Mouse (Mus musculus) MEL-GATA-1-ER (cell line): ENCODE results near the gene Adcy10.

ENCODE experiments used
- DNase-seq: peaks from one replicate; pipeline ENCODE4 v3.0.0-alpha.2; 2012; ENCODE audit warnings: low read depth; ENCODE audit errors: extremely low read depth

Gene Adcy10

GRCm38 (mm10) chr1:165603218-165603617, 118.2 kb downstream of the Adcy10 start:
- no peak for DNase-seq

- no peak for DNase-seq
These were observed 119.2 kb downstream of the Adcy10 start for GRCm38 (mm10) chr1:165604203-165604602.

DNA sequence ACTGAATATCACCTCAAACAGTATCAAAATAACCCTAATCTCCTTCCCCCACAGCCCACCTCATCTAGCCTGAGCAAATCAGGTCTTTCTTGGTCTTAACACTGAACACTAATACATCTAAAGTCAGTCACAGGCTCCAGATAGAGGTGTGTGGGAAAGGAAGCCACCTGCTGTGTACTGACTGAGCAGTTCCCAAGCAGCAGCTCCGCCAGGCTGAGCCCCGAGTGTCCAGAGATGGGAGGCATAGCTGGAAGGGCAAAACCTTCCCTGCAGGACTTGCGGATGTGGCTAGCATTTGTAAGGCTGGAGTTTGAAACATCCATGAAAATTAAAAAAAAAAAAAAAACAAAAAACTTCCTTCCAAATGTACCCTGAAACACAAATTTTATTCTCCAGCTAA, 120.1 kb downstream of the Adcy10 start:
- DNase-seq = no peak

- DNase-seq = no peak
These were observed 120.8 kb downstream of the Adcy10 start for GRCm38 (mm10) chr1:165605774-165606173.

DNA sequence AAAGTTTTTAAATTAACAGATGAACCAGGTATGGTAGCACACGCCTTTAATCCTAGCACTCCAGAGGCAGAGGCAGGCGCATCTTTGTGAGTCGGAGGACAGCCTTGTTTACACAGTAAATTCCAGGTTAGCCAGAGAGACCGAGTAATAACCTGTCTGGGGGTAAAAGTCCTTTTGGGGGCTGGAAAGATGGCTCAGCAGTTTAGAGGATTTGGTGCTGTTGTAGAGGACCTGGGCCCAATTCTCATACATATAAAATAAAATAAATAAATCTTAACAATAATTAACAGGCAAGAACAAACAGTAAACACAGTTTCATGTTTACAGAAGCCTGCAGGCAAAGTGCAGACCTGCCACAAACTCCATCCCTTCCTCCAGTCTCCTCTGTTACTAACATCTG, 123.9 kb downstream of the Adcy10 start:
- DNase-seq = no peak

GRCm38 (mm10) chr1:165609495-165610320, 124.7 kb downstream of the Adcy10 start:
- no peak for DNase-seq

DNA sequence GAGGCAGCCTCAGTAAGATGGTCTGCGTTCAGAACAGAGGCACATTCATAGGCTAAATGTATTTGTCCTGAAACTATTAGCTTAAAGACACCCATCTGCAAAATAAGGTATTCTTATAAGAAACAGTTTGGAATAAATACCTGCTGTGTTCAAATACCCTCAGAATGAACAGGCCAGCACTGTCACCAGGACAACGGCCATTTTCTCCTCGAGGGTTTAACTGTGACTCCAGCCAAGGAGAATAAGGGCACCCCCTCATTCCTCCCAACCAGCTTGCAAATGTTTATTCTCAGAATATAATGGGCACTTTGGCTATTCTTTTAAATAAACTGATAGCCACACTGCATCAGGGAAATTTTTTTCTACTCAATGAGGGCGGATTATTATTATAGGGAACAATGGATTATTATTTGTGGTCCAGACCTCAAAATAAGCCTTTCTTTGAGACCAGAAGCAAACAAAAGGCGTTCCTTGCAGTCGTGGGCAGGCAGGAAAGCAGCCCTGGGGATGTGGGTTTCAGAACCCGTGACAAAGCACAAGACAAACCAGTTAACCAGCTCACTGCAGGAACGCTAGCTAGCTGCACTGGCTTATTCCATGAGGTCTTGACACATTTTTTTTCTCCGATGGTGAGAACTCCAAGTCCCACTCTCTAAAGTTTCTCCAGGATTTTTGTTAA, 125.5 kb downstream of the Adcy10 start:
- DNase-seq = no peak

DNA sequence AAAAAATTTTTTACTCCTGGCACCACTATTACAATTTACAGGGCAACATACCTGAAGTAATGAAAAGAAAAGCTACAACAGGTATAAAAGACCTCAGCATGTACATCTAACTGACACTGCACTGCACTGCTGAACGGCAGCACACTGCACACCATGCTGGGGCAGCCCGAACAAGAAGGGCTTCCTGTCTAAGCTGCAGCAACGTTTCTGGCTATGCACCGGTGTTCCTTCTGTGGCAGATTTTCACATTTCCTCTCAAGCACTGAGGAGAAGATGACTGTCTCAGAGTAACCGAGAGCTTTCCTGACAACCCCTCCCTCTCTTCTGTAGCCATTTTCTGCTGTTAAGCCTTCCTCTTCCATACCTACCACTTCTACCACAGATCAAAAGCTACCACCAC, 127.7 kb downstream of the Adcy10 start:
- no peak for DNase-seq

DNA sequence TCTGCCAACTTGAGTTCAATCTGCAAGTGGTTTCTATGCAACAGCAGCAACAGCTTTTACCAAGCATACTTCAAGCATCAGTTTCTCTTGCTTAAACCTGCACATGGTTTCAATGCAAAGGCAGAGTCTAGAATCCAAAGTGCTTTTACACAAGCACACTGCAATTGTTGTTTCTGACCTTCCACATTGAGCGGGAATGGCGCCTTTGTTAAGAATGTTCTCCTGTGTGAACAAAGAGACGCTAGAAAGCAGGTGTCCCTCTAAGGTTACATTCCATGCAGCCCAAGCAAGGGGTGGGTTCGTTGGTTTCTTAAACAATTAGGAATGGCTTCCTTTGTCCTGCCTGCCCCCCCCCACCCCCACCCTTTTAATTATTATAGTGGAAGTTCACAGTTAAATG, 128.9 kb downstream of the Adcy10 start:
- no peak for DNase-seq

DNA sequence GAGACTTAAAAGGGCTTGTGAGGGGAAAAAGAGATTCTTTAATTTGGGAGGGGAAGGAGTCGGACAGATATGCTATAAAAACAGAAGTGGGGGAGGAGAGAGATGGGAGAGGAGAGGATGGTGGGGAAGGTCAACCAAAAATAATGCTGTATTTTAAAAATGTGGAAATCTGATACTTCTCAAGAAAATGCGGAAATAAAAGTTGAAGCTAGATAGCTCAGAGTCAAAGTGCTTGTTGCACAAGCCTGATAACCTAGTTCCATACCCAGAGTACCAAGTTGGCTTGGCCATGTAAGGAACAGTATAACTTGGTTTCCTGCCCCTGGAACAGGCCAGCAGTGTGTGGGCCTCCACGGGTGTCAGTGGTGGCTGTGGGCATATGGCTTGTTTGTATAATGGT, 129.8 kb downstream of the Adcy10 start:
- peak; percentile 54 for DNase-seq

- DNase-seq = no peak
These were observed 131.7 kb downstream of the Adcy10 start for GRCm38 (mm10) chr1:165616652-165617051.

DNA sequence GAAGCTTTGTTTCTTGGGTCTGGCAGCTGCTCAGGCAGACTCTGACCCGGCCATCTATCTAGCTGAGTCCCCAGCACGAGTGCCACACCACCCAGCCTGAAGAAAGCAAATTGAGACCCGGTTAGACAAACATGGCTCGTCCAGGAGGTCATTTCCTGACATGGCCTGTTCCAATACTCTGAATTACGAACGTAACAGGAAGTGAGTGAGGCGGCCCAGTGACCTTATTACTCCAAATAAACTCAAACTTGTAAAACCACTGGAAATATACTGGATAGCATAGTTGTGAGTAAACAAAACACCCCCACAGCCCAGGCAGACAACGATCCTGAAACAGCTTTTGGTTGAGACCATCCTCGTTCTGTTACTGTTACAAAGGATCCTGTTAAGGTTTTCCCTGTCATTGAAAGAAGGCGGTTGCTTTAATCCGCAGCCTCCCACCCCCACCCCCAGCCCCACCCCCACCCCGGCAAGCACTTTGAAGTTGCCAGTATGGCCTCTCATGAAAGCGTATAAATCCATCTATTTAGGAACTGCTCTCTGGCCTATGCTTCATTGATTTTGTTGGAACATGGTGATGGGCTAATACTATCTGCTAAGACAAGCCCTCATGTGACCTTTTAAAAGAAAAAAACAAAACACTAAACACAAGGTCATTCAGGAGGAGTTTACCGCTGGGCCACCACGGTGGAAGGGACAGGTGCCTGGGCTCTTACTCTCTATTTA, 132.3 kb downstream of the Adcy10 start:
- DNase-seq = no peak

GRCm38 (mm10) chr1:165618201-165618624, 133.2 kb downstream of the Adcy10 start:
- DNase-seq = no peak

DNA sequence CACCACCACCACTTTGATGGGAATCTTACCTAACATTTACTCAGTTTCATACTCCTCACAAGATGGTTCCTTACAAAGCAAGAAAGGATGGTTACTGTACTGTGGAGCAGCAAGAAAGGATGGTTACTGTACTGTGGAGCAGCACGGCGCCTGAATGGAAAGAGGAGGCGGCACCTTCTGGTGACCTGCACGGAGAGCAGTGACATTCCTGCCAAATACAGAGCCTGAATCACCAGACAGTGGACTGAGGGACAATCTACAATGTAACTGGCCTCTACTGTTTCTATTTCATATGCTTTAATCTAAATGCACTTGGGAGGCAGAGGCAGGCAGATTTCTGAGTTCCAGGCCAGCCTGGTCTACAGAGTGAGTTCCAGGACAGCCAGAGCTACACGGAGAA, 140.1 kb downstream of the Adcy10 start:
- no peak for DNase-seq

DNA sequence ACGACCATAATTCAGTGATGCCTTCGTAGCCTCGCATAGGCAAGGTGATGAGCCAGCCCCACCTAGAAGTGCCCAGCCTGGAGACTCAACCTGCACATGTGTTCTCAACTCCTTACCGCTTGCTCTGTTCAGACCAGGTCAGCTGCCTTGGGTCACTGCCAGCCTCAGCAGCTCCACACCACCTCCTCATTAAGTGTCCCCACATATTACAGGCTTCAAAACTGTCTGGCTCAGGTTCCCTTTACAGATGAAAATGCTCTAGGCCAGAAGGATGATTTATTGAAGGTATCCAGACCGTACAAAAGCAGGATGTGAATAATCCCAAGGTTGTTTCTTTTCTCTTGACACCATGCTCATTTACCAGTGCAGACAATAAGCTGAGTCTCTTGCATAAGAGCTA, 140.9 kb downstream of the Adcy10 start:
- DNase-seq = no peak
